In the genomic region with DNA sequence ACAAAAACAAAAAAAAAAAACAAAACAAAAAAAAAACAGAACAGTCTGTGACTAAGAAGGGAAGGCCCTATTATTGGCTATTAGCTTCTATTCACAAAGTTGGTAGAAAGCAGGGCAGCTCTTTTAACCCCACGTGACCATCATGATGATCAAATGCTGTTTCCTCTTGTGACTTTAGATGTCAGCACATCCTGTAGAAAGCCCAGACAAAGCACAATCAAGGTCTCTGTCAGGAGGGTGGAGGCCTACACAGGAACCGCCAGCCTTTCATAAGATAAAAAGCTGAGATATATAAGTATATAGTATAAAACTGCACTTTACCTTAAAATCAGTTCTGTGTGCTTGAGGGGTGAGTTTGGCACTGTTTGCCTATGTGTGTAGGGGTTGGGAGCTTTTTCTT, we compare ENCODE assay signal across 13 mouse cellular contexts. TPM values are rescaled to one million over a fixed set of nuclear protein-coding genes. Genes with fewer than 3 reads are reported as not detected.
DNase-seq lines count a peak whose midpoint lies in the region; ATAC-seq lines count a peak whose summit lies in the region.
"Had no signal": no experiment of that assay in that cellular context is flagged by ENCODE, and none has a peak within 500 bp of the region (broad histone marks: within the 10 kb centered on the region; RNA-seq: fewer than 3 reads in every experiment).

No protein-coding gene starts in this region.

- peak; percentile 23 for DNase-seq in lung, postnatal 25 days (ENCODE audit: low spot score)
- no peak for DNase-seq in lung, postnatal 14 days
- peak; percentile 76 for DNase-seq in induced T-regulatory cell, adult 2 months (ENCODE audit: low read depth)
- peak; percentile 46 for DNase-seq in thymus, postnatal 14 days
- DNase-seq: adrenal gland, postnatal 14 days; cerebellum, adult 9-11 months; gastrocnemius, postnatal 36 days; kidney, adult 9 months had no signal

- H3K36me3 ChIP-seq in midbrain, embryonic 13.5 days, result no peaks in the 10 kb centered on the region
- H3K36me3 ChIP-seq: lung, embryonic 15.5 days had no signal

- ATAC-seq in CD4-positive, CD25-positive, alpha-beta regulatory T cell, adult 4 months, result peak; percentile 100
- no peak for ATAC-seq in erythroblast, adult 5-6 weeks (replicated peaks; ENCODE audit: low FRiP score, poor library complexity, severe bottlenecking)
- ATAC-seq in midbrain, embryonic 13.5 days, result no peak

- H3K27me3 ChIP-seq in midbrain, embryonic 13.5 days, result no peaks in the 10 kb centered on the region
- H3K27me3 ChIP-seq: lung, embryonic 15.5 days had no signal

- no peak overlapping the region for H3K27ac ChIP-seq in midbrain, embryonic 13.5 days
- H3K27ac ChIP-seq: hindbrain, embryonic 14.5 days; lung, embryonic 15.5 days had no signal

- H3K4me1 ChIP-seq in midbrain, embryonic 13.5 days (replicated peaks), result peaks cover 5% of the 10 kb centered on the region; the same call in 1 of the 2 replicates
- H3K4me1 ChIP-seq: lung, embryonic 15.5 days had no signal

- H3K9ac ChIP-seq in midbrain, embryonic 13.5 days (replicated peaks), result no peak overlapping the region
- H3K9ac ChIP-seq: hindbrain, embryonic 14.5 days; lung, embryonic 15.5 days had no signal

- 82% methylated on average over 2 of the region's 2 CpGs for WGBS in midbrain, embryonic 13.5 days

- H3K4me3 ChIP-seq in midbrain, embryonic 13.5 days (replicated peaks), result no peak overlapping the region
- H3K4me3 ChIP-seq: lung, embryonic 15.5 days had no signal

- no peak overlapping the region for H3K4me2 ChIP-seq in midbrain, embryonic 13.5 days (replicated peaks)
- H3K4me2 ChIP-seq: hindbrain, embryonic 14.5 days; lung, embryonic 15.5 days had no signal

- H3K9me3 ChIP-seq in midbrain, embryonic 13.5 days, result no peaks in the 10 kb centered on the region
- H3K9me3 ChIP-seq: lung, embryonic 15.5 days had no signal

RNA-seq across cellular contexts. Expression of gene Mylip, which starts 17.9 kb away (rescaled TPM):
- 10 to 100 TPM; 13.4 to 19.9 TPM for polyA plus RNA-seq in CD4-positive, CD25-positive, alpha-beta regulatory T cell, adult 4 months (2017; shearing (Covaris generic))
- 54.2 and 75.7 TPM in 2 replicates for total RNA-seq in erythroblast, adult 5-6 weeks (2015; ENCODE audit: low replicate concordance)
- 74.8 and 85.5 TPM in 2 replicates for total RNA-seq in erythroblast, adult 5-6 weeks (2017; ENCODE audit: low replicate concordance)
- 3.7 TPM in 2 replicates for polyA plus RNA-seq in midbrain, embryonic 13.5 days (2015; fragmentation: Nextera tagmentation; extraction: Ambion mirVana)
